Mouse (Mus musculus) heart, adult 9 months (tissue): Measurements from ENCODE around the gene Ccer2.

Source experiments
- DNase-seq, 2 experiments: peaks; one replicate each; pipeline ENCODE4 v3.0.0; 2022; ENCODE audit warnings: low spot score in 2 of 2

Ccer2 gene

DNA sequence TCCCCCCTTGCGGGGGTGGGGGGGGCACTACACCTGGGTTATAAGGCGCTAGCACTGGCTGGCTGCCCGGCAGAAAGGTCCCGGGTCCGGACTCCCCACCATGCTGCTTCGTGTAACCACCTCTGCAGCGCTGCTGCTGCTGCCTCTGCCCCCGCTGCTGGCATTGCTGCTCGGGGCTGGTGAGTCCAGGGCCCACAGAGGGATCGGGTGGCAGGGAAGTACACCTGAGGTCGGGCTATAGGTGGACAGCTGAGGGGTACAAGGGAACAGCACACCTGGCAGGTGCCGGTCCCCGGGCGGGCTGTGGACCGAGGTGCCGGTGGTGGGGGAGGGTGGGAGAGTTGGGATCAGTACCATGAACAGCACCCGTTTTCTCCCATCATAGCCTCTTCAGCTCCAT is at the start of gene Ccer2:
Ccer2 (plus strand) TSS at position 96 of the 400 bp plus-strand sequence.
- no peak for DNase-seq

- DNase-seq = no peak
Observed at GRCm38 (mm10) chr7:28709454-28709853, 46.5 kb upstream of the Ccer2 start.

DNA sequence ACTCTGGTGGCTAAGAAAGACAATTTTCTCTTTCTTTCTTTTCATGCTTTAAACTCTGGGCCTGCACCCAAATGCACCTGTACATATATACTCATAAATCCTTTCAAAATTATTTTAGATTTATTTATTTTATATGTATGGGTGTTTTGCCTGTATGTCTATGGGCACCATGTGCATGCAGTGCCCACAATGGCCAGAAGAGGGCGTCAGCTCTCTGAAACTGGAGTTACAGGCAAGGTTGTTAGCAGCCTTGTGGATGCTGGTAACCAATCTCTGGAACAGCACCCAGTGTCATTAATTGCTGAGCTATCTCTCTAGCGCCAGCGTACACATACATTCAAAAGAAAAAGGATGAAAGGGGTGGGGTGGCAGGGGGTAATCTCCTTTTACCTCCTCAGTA is 45.0 kb upstream of the Ccer2 start:
- DNase-seq = no peak

- no peak for DNase-seq
Observed at GRCm38 (mm10) chr7:28714667-28715066, 41.3 kb upstream of the Ccer2 start.

DNA sequence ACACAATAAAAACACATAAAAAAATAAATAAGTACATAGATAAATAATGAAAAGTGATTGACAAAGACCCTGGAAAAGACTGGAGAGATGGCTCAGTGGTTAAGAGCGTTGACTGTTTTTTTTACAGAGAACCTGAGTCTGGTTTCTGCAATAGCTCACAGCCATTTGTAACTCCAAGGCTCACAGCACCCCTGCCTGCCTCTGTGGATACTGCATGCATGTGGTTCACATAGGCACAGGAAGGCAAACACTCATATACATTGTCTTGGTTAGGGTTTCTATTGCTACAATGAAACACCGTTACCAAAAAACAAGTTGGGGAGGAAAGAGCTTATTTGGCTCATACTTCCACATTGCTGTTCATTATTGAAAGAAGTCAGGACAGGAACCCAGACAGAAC is 40.4 kb upstream of the Ccer2 start:
- DNase-seq = no peak

GRCm38 (mm10) chr7:28716590-28717281 is 39.2 kb upstream of the Ccer2 start, which contains the start of gene Fbxo17:
TSS of gene Fbxo17 (plus strand) at chr7:28716804.
- peak; percentile 44 to 46 for DNase-seq

- no peak for DNase-seq
Observed at GRCm38 (mm10) chr7:28717726-28718125, 38.2 kb upstream of the Ccer2 start.

DNA sequence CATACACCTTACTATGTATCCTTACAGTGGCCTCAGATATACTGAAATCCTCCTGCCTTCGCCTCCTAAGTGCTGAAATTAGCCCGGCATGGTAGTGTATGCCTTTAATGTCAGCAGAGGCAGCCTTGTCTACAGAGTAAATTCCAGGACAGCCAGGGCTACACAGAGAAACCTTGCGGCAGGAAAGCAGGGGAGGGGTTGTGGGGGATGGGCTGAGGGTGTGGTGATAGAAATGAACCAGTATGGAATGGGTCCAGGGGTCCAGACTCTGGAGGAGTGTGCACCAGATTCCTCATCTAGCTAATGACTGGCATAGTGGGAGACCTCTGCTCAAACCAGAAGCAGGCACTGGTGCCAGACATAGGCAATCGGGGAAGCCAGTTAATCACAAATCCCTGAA is 36.8 kb upstream of the Ccer2 start:
- DNase-seq = no peak

DNA sequence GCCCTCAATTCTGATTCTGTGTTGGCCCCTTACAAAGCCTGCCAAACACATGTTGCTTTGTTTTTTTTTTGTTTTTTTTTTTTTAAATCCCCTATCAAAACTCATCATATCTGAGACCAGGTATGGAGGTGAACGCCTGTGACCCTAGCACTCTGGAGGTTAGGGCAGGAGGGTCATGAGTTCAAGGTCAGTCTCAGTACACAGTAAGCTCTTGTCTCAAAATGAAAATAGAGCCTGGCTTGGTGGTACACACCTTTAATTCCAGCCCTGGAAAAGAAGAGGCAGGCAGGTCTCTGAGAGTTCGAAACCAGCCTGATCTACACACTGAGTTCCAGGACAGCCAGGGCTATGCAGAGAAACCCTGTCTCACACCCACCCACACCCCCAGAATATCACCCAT is 36.3 kb upstream of the Ccer2 start:
- no peak for DNase-seq

GRCm38 (mm10) chr7:28720753-28721537 is 35.0 kb upstream of the Ccer2 start:
- DNase-seq = no peak

DNA sequence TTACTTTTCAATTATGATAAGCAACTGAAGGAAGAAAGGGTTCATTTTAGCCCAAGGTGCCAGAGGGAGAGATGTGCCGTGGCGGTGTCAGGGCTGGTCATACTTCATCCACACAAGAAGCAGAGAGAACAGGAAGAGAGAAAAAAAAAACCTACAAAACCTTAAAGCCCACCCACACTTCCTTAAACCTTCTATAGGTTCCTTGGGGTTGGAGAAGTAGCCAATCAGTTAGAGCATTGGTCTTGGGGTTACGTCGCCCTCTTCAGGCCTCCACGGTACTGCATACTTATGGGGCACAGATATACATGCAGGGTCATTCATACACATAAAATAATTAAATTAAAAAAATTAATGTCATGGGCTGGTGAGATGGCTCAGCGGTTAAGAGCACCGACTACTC is 33.9 kb upstream of the Ccer2 start:
- DNase-seq = no peak

DNA sequence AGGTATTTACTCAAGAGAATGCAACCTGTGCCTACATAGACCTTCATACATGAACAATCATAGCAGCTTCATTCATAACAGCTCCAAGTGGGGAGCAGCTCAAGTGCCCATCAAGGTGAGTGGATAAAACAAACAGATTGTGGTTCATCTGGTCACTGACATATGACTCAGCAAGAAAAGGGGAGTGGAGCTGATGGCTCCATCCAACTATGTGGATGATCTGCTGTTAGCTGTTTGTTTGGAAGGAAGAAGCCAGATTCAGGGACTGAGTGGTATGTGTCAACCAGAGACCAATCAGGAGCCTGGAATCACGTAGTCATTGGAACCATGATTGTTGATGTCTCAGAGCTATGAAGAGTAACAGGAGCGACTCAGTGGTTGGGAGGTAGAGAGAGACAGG is 31.4 kb upstream of the Ccer2 start:
- DNase-seq = no peak

DNA sequence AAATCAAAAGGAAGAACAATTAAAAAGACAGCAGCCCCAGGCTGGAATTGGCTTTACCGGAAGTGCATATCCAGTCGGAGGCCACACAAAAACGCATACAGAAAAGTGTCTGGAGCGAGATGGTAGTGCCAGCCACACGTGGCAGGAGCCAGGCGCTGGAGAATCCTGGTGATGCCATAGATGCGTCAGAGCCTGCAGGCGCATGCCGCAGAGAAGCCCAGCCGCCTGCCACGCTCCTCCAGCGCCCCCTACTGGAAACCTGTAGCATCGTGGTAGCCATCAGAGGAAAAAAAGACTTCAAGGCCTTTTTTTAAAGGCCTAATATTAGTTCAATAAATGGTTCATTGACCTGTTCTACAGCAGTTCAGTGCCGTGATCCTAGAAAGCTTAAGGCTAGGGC is 29.4 kb upstream of the Ccer2 start:
- peak in 1 of 2 experiments; percentile 37 for DNase-seq

- DNase-seq = no peak
Observed at GRCm38 (mm10) chr7:28727649-28728340, 28.2 kb upstream of the Ccer2 start.

DNA sequence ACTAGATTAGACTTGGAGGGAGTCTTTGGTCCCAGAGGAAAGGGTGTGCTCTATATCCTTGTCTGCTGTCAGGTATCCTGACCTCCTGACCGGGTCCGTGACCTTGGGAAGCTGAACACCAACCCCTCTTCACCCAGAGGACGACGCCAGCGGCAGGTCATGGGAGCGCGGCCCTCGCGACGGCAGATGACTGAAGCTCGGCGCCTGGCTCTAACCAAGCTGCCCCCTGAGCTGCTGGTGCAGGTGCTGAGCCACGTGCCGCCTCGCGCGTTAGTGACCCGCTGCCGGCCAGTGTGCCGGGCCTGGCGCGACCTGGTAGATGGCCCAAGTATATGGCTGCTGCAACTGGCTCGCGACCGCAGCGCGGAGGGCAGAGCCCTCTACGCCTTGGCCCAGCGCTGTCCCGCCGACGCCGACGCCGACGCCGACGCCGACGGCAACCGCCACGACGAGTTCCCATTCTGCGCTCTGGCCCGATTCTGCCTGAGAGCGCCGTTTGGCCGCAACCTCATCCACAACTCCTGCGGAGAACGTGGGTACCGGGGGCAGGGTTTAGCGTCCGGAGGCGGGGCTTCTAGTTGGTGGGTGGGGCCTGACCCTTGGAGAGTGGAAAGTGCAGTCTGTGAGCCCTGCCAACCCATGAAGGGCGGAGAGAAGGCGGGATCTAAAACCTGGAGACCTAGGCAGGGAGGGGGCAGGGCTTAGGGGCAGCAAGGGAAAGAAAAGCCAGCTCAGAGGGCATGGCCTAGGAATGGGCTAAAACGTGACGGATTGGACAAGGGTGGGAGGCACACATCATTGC is 23.4 kb upstream of the Ccer2 start:
- peak; percentile 34 to 56 for DNase-seq

GRCm38 (mm10) chr7:28733211-28733610 is 22.8 kb upstream of the Ccer2 start:
- no peak for DNase-seq

- DNase-seq = no peak
Observed at GRCm38 (mm10) chr7:28735701-28736100, 20.3 kb upstream of the Ccer2 start.

GRCm38 (mm10) chr7:28739829-28740228 is 16.1 kb upstream of the Ccer2 start:
- DNase-seq = no peak

DNA sequence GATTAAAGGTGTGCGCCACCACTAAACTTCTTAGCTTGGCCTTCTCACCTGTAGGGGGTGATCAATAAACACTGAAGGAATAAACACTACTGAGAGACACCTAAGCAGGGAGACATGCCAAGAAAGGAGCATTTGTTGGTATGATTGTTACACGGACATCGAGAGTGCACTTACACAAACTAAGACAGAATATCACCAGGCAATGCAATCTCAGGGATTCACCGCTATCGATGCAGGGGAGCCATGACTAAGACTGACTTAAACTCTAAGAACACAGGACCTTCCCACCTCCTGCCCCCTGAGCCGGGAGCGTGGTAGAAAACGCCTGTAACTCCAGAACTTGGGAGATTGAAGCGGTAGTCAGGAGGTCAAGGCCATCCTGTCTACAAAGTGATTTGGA is 15.0 kb upstream of the Ccer2 start:
- DNase-seq = no peak

GRCm38 (mm10) chr7:28741368-28741708 is 14.6 kb upstream of the Ccer2 start:
- DNase-seq = no peak

- DNase-seq = peak; percentile 98 to 99
Observed at GRCm38 (mm10) chr7:28741709-28742438, 14.1 kb upstream of the Ccer2 start, which contains the start of the genes Mrps12 and Sars2. TSS of gene Mrps12 (minus strand) at chr7:28741820. TSS of gene Sars2 (plus strand) at chr7:28741992.
